Mouse (Mus musculus): ENCODE measurements around the gene Mrm2.

GRCm38 (mm10) chr5:140350731-140351497, 19.2 kb upstream of the Mrm2 start:
- TF ChIP-seq TCF12 (IDR thresholded peaks at IDR 0.05; ENCODE audit: low read depth, low read length) = peak; percentile 63; the same call in 1 of the 2 replicates
- no peak for TF ChIP-seq BHLHE40 (IDR thresholded peaks at IDR 0.05; ENCODE audit: low read depth, low read length)
- no peak for TF ChIP-seq CHD1 (IDR thresholded peaks at IDR 0.05; ENCODE audit: low read depth, low read length)
- no peak for TF ChIP-seq POLR2A (IDR thresholded peaks at IDR 0.05; ENCODE audit: low read depth, low read length)
- TF ChIP-seq CHD2 (IDR thresholded peaks at IDR 0.05; ENCODE audit: low read length) = no peak
- TF ChIP-seq USF1 (IDR thresholded peaks at IDR 0.05; ENCODE audit: low read depth, low read length) = no peak
- TF ChIP-seq MXI1 (IDR thresholded peaks at IDR 0.05; ENCODE audit: low read depth, low read length) = no peak
- peak; percentile 86 for TF ChIP-seq EP300 (IDR thresholded peaks at IDR 0.05; ENCODE audit: low read length)
- TF ChIP-seq ZMIZ1 (IDR thresholded peaks at IDR 0.05; ENCODE audit: low read depth, low read length) = no peak
- TF ChIP-seq NELFE (IDR thresholded peaks at IDR 0.05; ENCODE audit: low read depth, low read length) = no peak
